Mouse (Mus musculus) myocyte (in vitro differentiated cells): ENCODE data around the gene Sept5. TPM values are rescaled to one million over a fixed set of nuclear protein-coding genes. Genes with fewer than 3 reads are reported as not detected.

ENCODE experiments used
- H3K27me3 ChIP-seq: one replicate; pipeline ENCODE4 v1.6.1; 2011; ENCODE audit not compliant: control insufficient read depth, insufficient read depth, insufficient read length
- H3K36me3 ChIP-seq: one replicate; pipeline ENCODE4 v1.6.1; 2011; ENCODE audit not compliant: control insufficient read depth, insufficient read depth
- H3K4me2 ChIP-seq: one replicate; pipeline ENCODE4 v1.6.1; 2011; ENCODE audit warnings: low read depth, control low read depth
- H3K4me3 ChIP-seq: one replicate; pipeline ENCODE4 v1.5.1; 2011; ENCODE audit warnings: mild to moderate bottlenecking, control low read depth, moderate library complexity
- H3K79me2 ChIP-seq: one replicate; pipeline ENCODE4 v1.6.1; 2011; ENCODE audit not compliant: control insufficient read depth, insufficient read depth
- H3ac ChIP-seq: one replicate; pipeline ENCODE4 v1.6.1; 2011; ENCODE audit not compliant: control insufficient read depth, insufficient read length
- CEBPB ChIP-seq: IDR thresholded peaks from 2 replicates; pipeline ENCODE4 v1.6.1; 2011; ENCODE audit warnings: mild to moderate bottlenecking, moderate library complexity; ENCODE audit not compliant: poor library complexity, insufficient read depth, severe bottlenecking
- E2F4 ChIP-seq: IDR thresholded peaks from one replicate; pipeline ENCODE4 v1.6.1; 2011; ENCODE audit warnings: mild to moderate bottlenecking, control low read depth, moderate library complexity; ENCODE audit not compliant: insufficient read depth
- MAX ChIP-seq: IDR thresholded peaks from one replicate; pipeline ENCODE4 v1.6.1; 2011; ENCODE audit warnings: low read depth, mild to moderate bottlenecking, control low read depth
- MYOD1 ChIP-seq, 3 experiments: IDR thresholded peaks; one replicate each; pipeline ENCODE4 v1.6.1; 2011; ENCODE audit warnings: control low read depth in 2 of 3, low read depth in 2 of 3, mild to moderate bottlenecking in 2 of 3, moderate library complexity in 1 of 3; ENCODE audit not compliant: insufficient read length in 2 of 3, control insufficient read depth in 1 of 3
- MYOG ChIP-seq, 3 experiments: IDR thresholded peaks; one replicate each; pipeline ENCODE4 v1.6.1; 2011; ENCODE audit warnings: control low read depth in 2 of 3, low read depth in 2 of 3, mild to moderate bottlenecking in 2 of 3; ENCODE audit not compliant: insufficient read length in 2 of 3, control insufficient read depth in 1 of 3, insufficient read depth in 1 of 3
- POLR2A ChIP-seq: IDR thresholded peaks from one replicate; pipeline ENCODE4 v1.6.1; 2011; ENCODE audit warnings: low read depth, mild to moderate bottlenecking, control low read depth, moderate library complexity; ENCODE audit not compliant: insufficient read length
- POLR2AphosphoS2 ChIP-seq: IDR thresholded peaks from one replicate; pipeline ENCODE4 v1.6.1; 2011; ENCODE audit warnings: low read depth, control low read depth; ENCODE audit not compliant: insufficient read length
- REST ChIP-seq: IDR thresholded peaks from one replicate; pipeline ENCODE4 v1.6.1; 2011; ENCODE audit warnings: mild to moderate bottlenecking, control low read depth, moderate library complexity; ENCODE audit not compliant: insufficient read depth, insufficient read length
- SRF ChIP-seq: IDR thresholded peaks from one replicate; pipeline ENCODE4 v1.6.1; 2011; ENCODE audit warnings: low read depth; ENCODE audit not compliant: control insufficient read depth, insufficient read length
- TCF12 ChIP-seq: IDR thresholded peaks from one replicate; pipeline ENCODE4 v1.6.1; 2011; ENCODE audit warnings: mild to moderate bottlenecking, control low read depth; ENCODE audit not compliant: poor library complexity, insufficient read depth, severe bottlenecking
- TCF3 ChIP-seq: IDR thresholded peaks from one replicate; pipeline ENCODE4 v1.6.1; 2011; ENCODE audit warnings: low read depth, control low read depth; ENCODE audit not compliant: insufficient read length
- USF1 ChIP-seq: IDR thresholded peaks from one replicate; pipeline ENCODE4 v1.6.1; 2011; ENCODE audit warnings: low read depth, mild to moderate bottlenecking, control low read depth, moderate library complexity
- polyA plus RNA-seq: library from polyadenylated mRNA; unstranded; fragments of >200 nt; fragmentation: generic; extraction: Trizol; gene quantifications from one replicate; pipeline ENCODE4 v1.2.1, GENCODE M21; 2012; ENCODE audit warnings: missing spikeins

Gene Sept5
- polyA plus RNA-seq, 1 experiment = 112 TPM

- no peaks in the 10 kb centered on the region for H3K27me3 ChIP-seq
These were observed 3.6 kb upstream of the Sept5 start for GRCm38 (mm10) chr16:18633333-18633732.

GRCm38 (mm10) chr16:18632816-18633215, 3.1 kb upstream of the Sept5 start:
- no peaks in the 10 kb centered on the region for H3K36me3 ChIP-seq
- no peaks in the 10 kb centered on the region for H3K27me3 ChIP-seq
- no peak overlapping the region for H3ac ChIP-seq
- H3K4me3 ChIP-seq = no peak overlapping the region
- H3K79me2 ChIP-seq = peaks cover 12% of the 10 kb centered on the region
- no peak for TF ChIP-seq MAX
- TF ChIP-seq MYOG (IDR thresholded peaks at IDR 0.05; ENCODE audit: control insufficient read depth in 1 of 3, insufficient read depth in 1 of 3, insufficient read length in 2 of 3, low read depth in 2 of 3) = no peak
- TF ChIP-seq SRF = no peak
- TF ChIP-seq TCF3 = no peak
- TF ChIP-seq E2F4 = no peak
- no peak for TF ChIP-seq USF1
- TF ChIP-seq TCF12 = no peak
- no peak for TF ChIP-seq CEBPB
- no peak for TF ChIP-seq MYOD1 (IDR thresholded peaks at IDR 0.05; ENCODE audit: control insufficient read depth in 1 of 3, insufficient read length in 2 of 3, low read depth in 2 of 3)
- no peak for TF ChIP-seq REST
- no peak for TF ChIP-seq POLR2AphosphoS2
- no peak for TF ChIP-seq POLR2A
- H3K4me2 ChIP-seq = no peak overlapping the region

More at GRCm38 (mm10) chr16:18633333-18633732, 3.6 kb upstream of the Sept5 start:
- Histone ChIP-seq H3K4me3 (no peak overlapping the region), H3K79me2 (peaks cover 6% of the 10 kb centered on the region), H3K36me3 (no peaks in the 10 kb centered on the region), H3ac (no peak overlapping the region), H3K4me2 (no peak overlapping the region)
- peak in 1 of 3 experiments; percentile 9 for TF ChIP-seq MYOD1 (IDR thresholded peaks at IDR 0.05; ENCODE audit: control insufficient read depth in 1 of 3, insufficient read length in 2 of 3, low read depth in 2 of 3)
- no peak for TF ChIP-seq SRF
- TF ChIP-seq MYOG (IDR thresholded peaks at IDR 0.05; ENCODE audit: control insufficient read depth in 1 of 3, insufficient read depth in 1 of 3, insufficient read length in 2 of 3, low read depth in 2 of 3) = peak in 1 of 3 experiments; percentile 7

- Histone ChIP-seq H3K79me2 (peaks cover 18% of the 10 kb centered on the region), H3ac (no peak overlapping the region), H3K4me2 (no peak overlapping the region), H3K27me3 (no peaks in the 10 kb centered on the region), H3K36me3 (no peaks in the 10 kb centered on the region), H3K4me3 (no peak overlapping the region)
- TF ChIP-seq CEBPB (no peak), MYOD1 (IDR thresholded peaks at IDR 0.05; ENCODE audit: control insufficient read depth in 1 of 3, insufficient read length in 2 of 3, low read depth in 2 of 3) (no peak), POLR2A (no peak), TCF3 (no peak), SRF (no peak), MAX (no peak), MYOG (IDR thresholded peaks at IDR 0.05; ENCODE audit: control insufficient read depth in 1 of 3, insufficient read depth in 1 of 3, insufficient read length in 2 of 3, low read depth in 2 of 3) (no peak), E2F4 (no peak), POLR2AphosphoS2 (no peak), REST (no peak), TCF12 (no peak), USF1 (no peak)
These were observed 2.3 kb upstream of the Sept5 start for GRCm38 (mm10) chr16:18632059-18632458.

- Histone ChIP-seq H3K27me3 (no peaks in the 10 kb centered on the region), H3K4me3 (no peak overlapping the region), H3K36me3 (no peaks in the 10 kb centered on the region), H3ac (no peak overlapping the region), H3K79me2 (peaks cover 21% of the 10 kb centered on the region), H3K4me2 (no peak overlapping the region)
- TF ChIP-seq MYOD1 (IDR thresholded peaks at IDR 0.05; ENCODE audit: control insufficient read depth in 1 of 3, insufficient read length in 2 of 3, low read depth in 2 of 3) (no peak), SRF (no peak), TCF12 (no peak), E2F4 (no peak), USF1 (no peak), REST (no peak), TCF3 (no peak), MAX (no peak), POLR2A (no peak), MYOG (IDR thresholded peaks at IDR 0.05; ENCODE audit: control insufficient read depth in 1 of 3, insufficient read depth in 1 of 3, insufficient read length in 2 of 3, low read depth in 2 of 3) (no peak), POLR2AphosphoS2 (no peak), CEBPB (no peak)
These were observed 1.4 kb upstream of the Sept5 start for GRCm38 (mm10) chr16:18631141-18631540.

- peaks cover 21% of the 10 kb centered on the region for H3K79me2 ChIP-seq
- peak overlapping the region; percentile 5 for H3ac ChIP-seq
- peak overlapping the region; percentile 61 for H3K4me3 ChIP-seq
- TF ChIP-seq SRF (no peak), MYOD1 (IDR thresholded peaks at IDR 0.05; ENCODE audit: control insufficient read depth in 1 of 3, insufficient read length in 2 of 3, low read depth in 2 of 3) (no peak), TCF3 (no peak), POLR2AphosphoS2 (no peak), POLR2A (no peak), REST (no peak), TCF12 (no peak), MAX (no peak), MYOG (IDR thresholded peaks at IDR 0.05; ENCODE audit: control insufficient read depth in 1 of 3, insufficient read depth in 1 of 3, insufficient read length in 2 of 3, low read depth in 2 of 3) (no peak), USF1 (no peak), CEBPB (no peak), E2F4 (no peak)
- H3K4me2 ChIP-seq = peak overlapping the region; percentile 90
- no peaks in the 10 kb centered on the region for H3K27me3 ChIP-seq
- no peaks in the 10 kb centered on the region for H3K36me3 ChIP-seq
These were observed 537 bp upstream of the Sept5 start for GRCm38 (mm10) chr16:18630291-18630690.
